Mouse (Mus musculus) frontal cortex, postnatal 36 days (tissue): ENCODE measurements around the gene Kif2c.
"Not testable (repeated sequence)": the region's sequence is repeated elsewhere in the genome, so short reads cannot be mapped to it uniquely, and the experiment has no call there.

Experiments used
- DNase-seq, 2 experiments: peaks; one replicate each; pipeline ENCODE4 v3.0.0; 2022; ENCODE audit warnings: low spot score in 2 of 2

The Kif2c gene

GRCm38 (mm10) chr4:117189382-117189855 lies 7.0 kb upstream of the Kif2c start:
- DNase-seq, result peak; percentile 78 to 84

- DNase-seq, result no peak
Observed at GRCm38 (mm10) chr4:117188969-117189368, 6.5 kb upstream of the Kif2c start.

GRCm38 (mm10) chr4:117182759-117183096 lies 289 bp upstream of the Kif2c start:
- not testable (repeated sequence) for DNase-seq

- no peak for DNase-seq
Observed at GRCm38 (mm10) chr4:117169936-117170335, 12.5 kb downstream of the Kif2c start.

GRCm38 (mm10) chr4:117161183-117161582 lies 21.3 kb downstream of the Kif2c start:
- no peak for DNase-seq

- no peak for DNase-seq
Observed at GRCm38 (mm10) chr4:117159666-117160065, 22.8 kb downstream of the Kif2c start.

GRCm38 (mm10) chr4:117156372-117156771 lies 26.1 kb downstream of the Kif2c start:
- no peak for DNase-seq

GRCm38 (mm10) chr4:117155792-117156355 lies 26.6 kb downstream of the Kif2c start, which contains the start of gene Rps8:
Gene Rps8 (minus strand): TSS chr4:117156243.
- DNase-seq, result peak; percentile 85 to 88

GRCm38 (mm10) chr4:117155020-117155791 lies 27.2 kb downstream of the Kif2c start:
- no peak for DNase-seq

GRCm38 (mm10) chr4:117152714-117153113 lies 29.7 kb downstream of the Kif2c start:
- no peak for DNase-seq

- no peak for DNase-seq
Observed at GRCm38 (mm10) chr4:117151416-117151815, 31.0 kb downstream of the Kif2c start.

GRCm38 (mm10) chr4:117150212-117150733 lies 32.2 kb downstream of the Kif2c start:
- no peak for DNase-seq

- DNase-seq, result no peak
Observed at GRCm38 (mm10) chr4:117149291-117150211, 32.9 kb downstream of the Kif2c start.

GRCm38 (mm10) chr4:117148815-117149214 lies 33.6 kb downstream of the Kif2c start:
- DNase-seq, result no peak

GRCm38 (mm10) chr4:117148047-117148713 lies 34.3 kb downstream of the Kif2c start:
- no peak for DNase-seq

GRCm38 (mm10) chr4:117146176-117146575 lies 36.3 kb downstream of the Kif2c start:
- peak; percentile 70 to 72 for DNase-seq

- DNase-seq, result no peak
Observed at GRCm38 (mm10) chr4:117145248-117145647, 37.2 kb downstream of the Kif2c start.

- no peak for DNase-seq
Observed at GRCm38 (mm10) chr4:117143023-117143422, 39.4 kb downstream of the Kif2c start.

- no peak for DNase-seq
Observed at GRCm38 (mm10) chr4:117140613-117141012, 41.8 kb downstream of the Kif2c start.

- no peak for DNase-seq
Observed at GRCm38 (mm10) chr4:117139217-117139612, 43.2 kb downstream of the Kif2c start.
